Mouse (Mus musculus) intestine, embryonic 14.5 days (tissue): ENCODE data around the gene Nolc1. TPM values are rescaled to one million over a fixed set of nuclear protein-coding genes. Genes with fewer than 3 reads are reported as not detected.

Source experiments
- ATAC-seq: fragments of 200-750 bp; cut with Nextera tagmentation; replicated peaks from 2 replicates; pipeline ENCODE4 v1.8.0; 2017; ENCODE audit warnings: low read depth, moderate number of reproducible peaks, moderate TSS enrichment, moderate library complexity; ENCODE audit not compliant: low FRiP score, low TSS enrichment
- DNase-seq: peaks from one replicate; pipeline ENCODE4 v3.0.0-alpha.2; 2018; ENCODE audit warnings: low spot score
- H3K27ac ChIP-seq: fragments of 300-500 bp; sonication (generic); 2 replicates; pipeline ENCODE4 v1.5.1; 2014; ENCODE audit warnings: low read depth, mild to moderate bottlenecking, control low read depth
- H3K27me3 ChIP-seq: fragments of 300-500 bp; sonication (generic); replicated peaks from 2 replicates; pipeline ENCODE4 v1.6.1; 2014; ENCODE audit warnings: low read length, control low read depth; ENCODE audit not compliant: control insufficient read depth, insufficient read depth
- H3K36me3 ChIP-seq: fragments of 300-500 bp; sonication (generic); 2 replicates; pipeline ENCODE4 v1.6.1; 2014; ENCODE audit warnings: low read length, control low read depth; ENCODE audit not compliant: control insufficient read depth, insufficient read depth
- H3K4me1 ChIP-seq: fragments of 300-500 bp; sonication (generic); replicated peaks from 2 replicates; pipeline ENCODE4 v1.6.1; 2014; ENCODE audit warnings: low read length, control low read depth, mixed read lengths; ENCODE audit not compliant: control insufficient read depth, insufficient read depth
- H3K4me2 ChIP-seq: fragments of 300-500 bp; sonication (generic); 2 replicates; pipeline ENCODE4 v1.6.1; 2014; ENCODE audit warnings: low read length
- H3K4me3 ChIP-seq: fragments of 300-500 bp; sonication (generic); 2 replicates; pipeline ENCODE4 v1.5.1; 2014; ENCODE audit warnings: low read depth, low read length, control low read depth, mixed read lengths
- H3K9ac ChIP-seq: fragments of 300-500 bp; sonication (generic); 2 replicates; pipeline ENCODE4 v1.6.1; 2014; ENCODE audit warnings: mild to moderate bottlenecking, low read length
- H3K9me3 ChIP-seq: fragments of 300-500 bp; sonication (generic); 2 replicates; pipeline ENCODE4 v1.6.1; 2016; ENCODE audit warnings: low read length, control low read depth; ENCODE audit not compliant: control insufficient read depth
- WGBS: fragments of 180-500 bp; shearing (Covaris S2); extraction: QIAGEN DNeasy Blood & Tissue Kit; methylation state at CpG from one replicate; pipeline ENCODE4 v1.1.7; 2014; 5-methylcytosine and 5-hydroxymethylcytosine counted together
- polyA plus RNA-seq: library from polyadenylated mRNA; unstranded; fragments of >200 nt; fragmentation: Nextera tagmentation; extraction: Ambion mirVana; gene quantifications from 2 replicates; pipeline ENCODE4 v1.2.1, GENCODE M21; 2014

Gene Nolc1
- polyA plus RNA-seq, 1 experiment from 2014 or later = 109 TPM

- ATAC-seq (no peak), DNase-seq (no peak)
- Histone ChIP-seq H3K36me3 (no peaks in the 10 kb centered on the region), H3K9me3 (no peaks in the 10 kb centered on the region), H3K4me1 (peaks cover 25% of the 10 kb centered on the region), H3K9ac (no peak overlapping the region), H3K27ac (no peak overlapping the region), H3K4me3 (no peak overlapping the region), H3K4me2 (no peak overlapping the region), H3K27me3 (peaks cover 71% of the 10 kb centered on the region)
- WGBS = 50% methylated on average over 6 of the region's 6 CpGs
Observed at GRCm38 (mm10) chr19:46132577-46132976, 56.9 kb downstream of the Nolc1 start.

Other genes with a start within 250 kb of the Nolc1 start
- gene Armh3, start 77.4 kb upstream of the Nolc1 start, polyA plus RNA-seq = 15.0 and 16.6 TPM in 2 replicates
- 4.7 and 5.2 TPM in 2 replicates for gene Hps6, start 72.4 kb upstream of the Nolc1 start, polyA plus RNA-seq
- gene Pprc1, start 31.0 kb upstream of the Nolc1 start, polyA plus RNA-seq = 48.8 and 51.0 TPM in 2 replicates
- gene Ldb1, start 30.6 kb upstream of the Nolc1 start, polyA plus RNA-seq = 65.6 and 74.6 TPM in 2 replicates
- not detected in 2 replicates for gene Elovl3, start 56.0 kb downstream of the Nolc1 start, polyA plus RNA-seq
- gene Pitx3, start 72.5 kb downstream of the Nolc1 start, polyA plus RNA-seq = not detected in 2 replicates
- 41.6 and 42.7 TPM in 2 replicates for gene Gbf1, start 76.6 kb downstream of the Nolc1 start, polyA plus RNA-seq
- gene Nfkb2, start 228.5 kb downstream of the Nolc1 start, polyA plus RNA-seq = 7.9 and 9.2 TPM in 2 replicates